Mouse (Mus musculus): ENCODE results near the gene Lrrc19.

DNA sequence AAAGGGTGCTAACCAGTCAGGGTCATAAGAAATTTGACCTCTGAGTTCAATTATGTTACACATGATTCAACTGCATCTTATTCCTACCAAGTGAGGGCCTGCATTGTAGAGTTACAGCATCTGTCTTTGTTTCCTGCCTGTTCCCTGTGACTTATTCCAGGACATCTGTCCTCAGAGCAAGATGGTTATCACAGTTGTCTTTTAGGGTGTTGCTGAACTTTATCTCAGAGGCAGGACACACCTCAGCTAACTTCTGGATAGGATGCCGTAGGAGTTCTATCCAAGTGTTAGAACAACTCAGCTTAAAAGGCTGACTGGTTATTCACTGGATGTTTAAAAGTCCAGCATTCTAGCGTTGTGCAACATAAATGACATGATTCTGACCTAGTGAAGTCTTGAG lies 42.2 kb upstream of the Lrrc19 start:
- no peak for TF ChIP-seq EP300 (optimal IDR thresholded peaks at IDR 0.05)
- no peak for TF ChIP-seq CTCF (IDR thresholded peaks at IDR 0.05; ENCODE audit: low read depth)
